Mouse (Mus musculus): ENCODE results near the gene Crmp1. TPM values are rescaled to one million over a fixed set of nuclear protein-coding genes. Genes with fewer than 3 reads are reported as not detected.

Crmp1 gene
- polyA plus RNA-seq, 1 experiment from 2014 or later = 0.13 TPM

DNA sequence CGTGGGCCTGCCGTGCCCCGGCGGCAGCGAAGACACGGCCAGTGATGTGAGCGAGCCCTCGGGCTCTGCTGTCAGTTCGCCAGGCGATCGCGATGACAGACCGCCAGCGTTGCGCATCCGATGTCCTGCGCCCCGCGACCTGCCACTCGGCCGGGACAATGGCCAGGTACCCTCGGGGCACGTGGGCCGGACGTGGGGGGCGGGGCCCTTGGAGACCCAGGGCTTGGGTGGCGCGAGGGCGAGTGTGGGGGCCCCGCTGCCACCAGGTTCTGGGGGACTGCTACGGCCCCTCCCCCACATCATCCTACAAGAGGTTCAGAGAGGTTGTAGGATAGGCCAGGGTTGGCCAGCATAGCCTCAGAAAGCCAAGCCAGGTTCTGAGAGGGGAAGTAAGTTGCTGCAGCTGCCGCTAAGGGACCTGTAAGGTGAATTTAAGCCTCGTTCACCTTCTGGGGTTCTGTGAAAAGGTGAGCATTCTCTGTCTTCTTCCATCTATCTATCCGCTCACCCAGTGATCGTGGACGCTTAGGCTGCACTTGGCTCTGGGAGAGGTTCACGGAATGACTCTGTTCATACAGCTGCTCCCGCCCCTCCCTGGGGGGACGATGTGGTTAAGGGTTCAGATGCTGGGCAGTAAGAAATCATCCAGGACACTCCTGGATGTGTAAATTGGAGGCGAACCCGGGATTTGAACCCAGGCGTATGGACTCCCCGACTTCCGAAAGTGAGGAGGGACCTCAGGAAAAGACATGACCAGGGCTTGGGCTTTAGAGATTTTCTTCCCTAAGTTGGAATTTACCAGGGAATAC is 824 bp downstream of the Crmp1 start:
- Histone ChIP-seq H3K4me2 (ENCODE audit: low read depth, low read length) (peak overlapping the region; percentile 14; the same call in 1 of the 2 replicates), H3K27ac (ENCODE audit: low read depth) (no peak overlapping the region), H3K4me3 (ENCODE audit: low read depth, low read length) (peak overlapping the region; percentile 22; the same call in 1 of the 2 replicates), H3K4me1 (ENCODE audit: insufficient read depth) (0 out of 2 replicates have a peak, but pooled peaks cover 4% of the 10 kb centered on the region), H3K9ac (replicated peaks) (no peak overlapping the region), H3K36me3 (replicated peaks; ENCODE audit: insufficient read depth, low read length) (no peaks in the 10 kb centered on the region), H3K9me3 (ENCODE audit: low read length) (no peaks in the 10 kb centered on the region), H3K27me3 (ENCODE audit: insufficient read depth, low read length) (peaks cover 72% of the 10 kb centered on the region)
- WGBS (ENCODE audit: insufficient replicate concordance) = 11% methylated on average over 42 of the region's 44 CpGs
- TF ChIP-seq EP300 (IDR thresholded peaks at IDR 0.05; ENCODE audit: low read depth) (no peak), CTCF (IDR thresholded peaks at IDR 0.05; ENCODE audit: low read depth) (no peak)
- ATAC-seq = no peak
- DNase-seq = no peak

DNA sequence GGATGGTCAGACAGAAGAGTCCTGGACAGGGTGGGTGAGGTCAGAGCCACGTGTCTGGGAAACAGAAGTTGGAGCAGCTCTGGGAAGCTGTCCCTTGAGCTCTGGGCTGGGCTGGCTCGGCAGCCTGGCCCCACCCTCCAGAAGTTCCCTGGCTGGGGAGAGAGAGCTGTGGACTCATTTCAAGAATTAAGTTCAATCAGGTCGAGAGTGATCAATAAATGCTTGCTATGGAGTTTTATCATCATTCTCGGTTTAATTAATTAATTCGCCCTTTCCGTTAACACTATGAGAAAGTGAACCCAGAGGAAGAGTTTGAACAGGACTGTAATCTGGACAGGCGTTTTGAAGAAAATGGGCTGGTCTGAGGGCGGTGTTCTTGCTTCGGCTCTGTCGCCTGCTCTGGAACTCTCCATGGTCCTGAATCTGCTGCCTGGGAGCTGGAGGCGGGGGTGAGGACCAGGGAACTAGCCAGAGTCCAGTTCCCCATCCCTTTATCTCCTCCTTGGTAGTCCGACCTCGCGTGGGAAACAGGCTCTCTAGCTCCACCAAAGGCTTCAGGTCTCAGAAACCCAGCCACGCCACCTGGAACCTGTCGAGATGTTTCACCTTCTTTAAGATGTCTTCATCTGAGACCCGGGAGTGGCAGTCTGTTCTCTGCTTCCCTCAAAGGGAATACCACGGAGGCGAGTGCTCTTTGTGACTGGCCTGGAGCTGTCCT is 1.6 kb downstream of the Crmp1 start:
- ATAC-seq (no peak), DNase-seq (peak; percentile 67)
- no peaks in the 10 kb centered on the region for H3K36me3 ChIP-seq (replicated peaks; ENCODE audit: insufficient read depth, low read length)
- H3K27me3 ChIP-seq (ENCODE audit: insufficient read depth, low read length) = peaks cover 75% of the 10 kb centered on the region
- 5% methylated on average over 19 of the region's 19 CpGs for WGBS (ENCODE audit: insufficient replicate concordance)
- TF ChIP-seq CTCF (IDR thresholded peaks at IDR 0.05; ENCODE audit: low read depth) (no peak), EP300 (IDR thresholded peaks at IDR 0.05; ENCODE audit: low read depth) (no peak)
- no peak overlapping the region for H3K4me3 ChIP-seq (ENCODE audit: low read depth, low read length)
- no peaks in the 10 kb centered on the region for H3K9me3 ChIP-seq (ENCODE audit: low read length)
- no peak overlapping the region for H3K27ac ChIP-seq (ENCODE audit: low read depth)
- no peak overlapping the region for H3K9ac ChIP-seq (replicated peaks)
- 0 out of 2 replicates have a peak, but pooled peaks cover 4% of the 10 kb centered on the region for H3K4me1 ChIP-seq (ENCODE audit: insufficient read depth)
- no peak overlapping the region for H3K4me2 ChIP-seq (ENCODE audit: low read depth, low read length)

DNA sequence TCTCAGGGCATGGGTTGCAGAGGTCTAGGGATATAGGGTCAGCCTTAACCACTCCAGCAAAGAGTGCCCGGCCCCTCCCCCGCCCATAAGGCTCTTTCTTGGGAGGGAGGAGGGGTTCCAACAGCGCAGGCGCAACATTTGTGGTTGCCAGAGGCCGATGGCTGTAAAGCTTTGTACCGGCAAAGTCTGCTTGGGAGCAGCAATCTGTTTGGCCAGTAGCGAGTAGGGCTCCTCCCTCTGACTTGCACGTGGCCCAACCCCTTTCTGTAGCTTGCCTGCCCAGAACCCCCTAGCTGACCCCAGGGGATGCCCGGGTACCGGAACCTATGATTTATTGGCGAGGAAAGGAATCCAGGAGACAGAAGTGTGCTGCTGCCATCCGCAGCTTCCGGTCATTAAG is 2.4 kb downstream of the Crmp1 start:
- no peak overlapping the region for H3K27ac ChIP-seq (ENCODE audit: low read depth)
- H3K27me3 ChIP-seq (ENCODE audit: insufficient read depth, low read length) = peaks cover 75% of the 10 kb centered on the region
- no peaks in the 10 kb centered on the region for H3K36me3 ChIP-seq (replicated peaks; ENCODE audit: insufficient read depth, low read length)
- DNase-seq (no peak), ATAC-seq (no peak)
- 8% methylated on average over 13 of the region's 13 CpGs for WGBS (ENCODE audit: insufficient replicate concordance)
- no peak overlapping the region for H3K4me3 ChIP-seq (ENCODE audit: low read depth, low read length)
- H3K4me1 ChIP-seq (ENCODE audit: insufficient read depth) = 0 out of 2 replicates have a peak, but pooled peaks cover 4% of the 10 kb centered on the region
- TF ChIP-seq CTCF (IDR thresholded peaks at IDR 0.05; ENCODE audit: low read depth) (no peak), EP300 (IDR thresholded peaks at IDR 0.05; ENCODE audit: low read depth) (no peak)
- no peaks in the 10 kb centered on the region for H3K9me3 ChIP-seq (ENCODE audit: low read length)
- H3K9ac ChIP-seq (replicated peaks) = no peak overlapping the region
- H3K4me2 ChIP-seq (ENCODE audit: low read depth, low read length) = no peak overlapping the region

DNA sequence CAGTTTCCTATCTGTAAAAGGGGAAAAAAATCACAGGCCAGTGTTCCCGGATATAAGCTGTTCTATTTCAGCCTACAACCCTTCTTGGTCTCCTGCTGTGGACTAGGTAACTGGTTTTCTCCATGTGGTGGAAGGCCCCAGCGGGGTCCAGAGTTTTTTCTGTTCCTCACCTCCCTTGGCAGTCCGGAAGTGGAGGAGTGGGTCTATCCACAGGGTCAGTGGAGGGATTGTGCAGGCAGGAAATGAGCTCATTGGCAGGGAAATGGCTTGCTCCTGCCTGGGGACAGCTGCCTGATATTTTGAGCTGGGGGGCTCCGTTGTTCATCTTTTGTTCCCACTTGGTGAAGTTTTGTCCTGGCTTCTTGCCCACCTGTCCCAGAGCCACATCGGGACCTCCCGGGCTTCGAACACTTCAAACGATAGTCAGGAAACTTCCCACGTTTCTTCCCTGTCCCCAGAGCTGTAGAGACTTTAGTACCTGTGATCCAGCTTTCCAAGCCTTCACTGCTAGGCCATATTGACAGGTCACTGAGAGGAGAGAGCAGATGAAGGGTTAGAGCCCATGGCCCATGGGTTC is 3.0 kb downstream of the Crmp1 start:
- Histone ChIP-seq H3K9ac (replicated peaks) (no peak overlapping the region), H3K4me3 (ENCODE audit: low read depth, low read length) (no peak overlapping the region), H3K27me3 (ENCODE audit: insufficient read depth, low read length) (peaks cover 75% of the 10 kb centered on the region), H3K36me3 (replicated peaks; ENCODE audit: insufficient read depth, low read length) (no peaks in the 10 kb centered on the region), H3K4me2 (ENCODE audit: low read depth, low read length) (no peak overlapping the region), H3K27ac (ENCODE audit: low read depth) (no peak overlapping the region), H3K9me3 (ENCODE audit: low read length) (no peaks in the 10 kb centered on the region), H3K4me1 (ENCODE audit: insufficient read depth) (0 out of 2 replicates have a peak, but pooled peaks cover 4% of the 10 kb centered on the region)
- DNase-seq = no peak
- ATAC-seq = no peak
- no peak for TF ChIP-seq CTCF (IDR thresholded peaks at IDR 0.05; ENCODE audit: low read depth)
- no peak for TF ChIP-seq EP300 (IDR thresholded peaks at IDR 0.05; ENCODE audit: low read depth)
- WGBS (ENCODE audit: insufficient replicate concordance) = 31% methylated on average over 9 of the region's 9 CpGs

DNA sequence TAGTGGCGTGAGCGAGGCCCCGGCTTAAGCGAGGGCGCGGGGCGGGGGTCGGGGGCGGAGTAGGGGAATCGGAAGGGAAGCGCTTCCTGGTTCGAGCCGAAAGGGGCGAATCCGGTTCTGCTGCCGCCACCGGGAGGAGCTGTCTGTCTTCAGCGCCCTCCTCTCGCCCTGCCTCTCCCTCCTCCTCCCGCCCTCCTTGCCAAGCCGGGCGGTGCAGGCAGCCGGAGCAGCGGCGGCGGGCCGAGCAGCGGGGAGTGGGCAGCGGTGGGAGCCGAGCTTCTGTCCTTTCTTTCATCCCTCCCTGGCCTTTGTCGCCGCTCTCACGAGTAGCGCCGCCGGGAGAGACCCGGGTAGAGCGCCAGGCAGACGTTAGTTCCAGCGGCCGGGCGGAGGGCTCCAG is 3.9 kb downstream of the Crmp1 start:
- ATAC-seq = no peak
- H3K4me2 ChIP-seq (ENCODE audit: low read depth, low read length) = peak overlapping the region; percentile 58
- H3K27ac ChIP-seq (ENCODE audit: low read depth) = no peak overlapping the region
- H3K9me3 ChIP-seq (ENCODE audit: low read length) = no peaks in the 10 kb centered on the region
- no peak overlapping the region for H3K9ac ChIP-seq (replicated peaks)
- 0 out of 2 replicates have a peak, but pooled peaks cover 4% of the 10 kb centered on the region for H3K4me1 ChIP-seq (ENCODE audit: insufficient read depth)
- no peak for TF ChIP-seq EP300 (IDR thresholded peaks at IDR 0.05; ENCODE audit: low read depth)
- TF ChIP-seq CTCF (IDR thresholded peaks at IDR 0.05; ENCODE audit: low read depth) = no peak
- H3K36me3 ChIP-seq (replicated peaks; ENCODE audit: insufficient read depth, low read length) = no peaks in the 10 kb centered on the region
- peak overlapping the region; percentile 19; the same call in 1 of the 2 replicates for H3K4me3 ChIP-seq (ENCODE audit: low read depth, low read length)
- 3% methylated on average over 29 of the region's 42 CpGs for WGBS (ENCODE audit: insufficient replicate concordance)
- peaks cover 70% of the 10 kb centered on the region for H3K27me3 ChIP-seq (ENCODE audit: insufficient read depth, low read length)
- peak; percentile 18 for DNase-seq
